In genomic region chr10:83126447-83126846, GRCm38 (mm10) we compare ENCODE assay signal across 15 mouse cellular contexts.
DNase-seq lines count a peak whose midpoint lies in the region; ATAC-seq and TF ChIP-seq lines count a peak whose summit lies in the region.
"Had no signal": no experiment of that assay in that cellular context is flagged by ENCODE, and none has a peak within 500 bp of the region (broad histone marks: within the 10 kb centered on the region; RNA-seq: fewer than 3 reads in every experiment).

No protein-coding gene starts in this region.

- H3K9ac ChIP-seq in hindbrain, embryonic 13.5 days = no peak overlapping the region
- no peak overlapping the region for H3K9ac ChIP-seq in hindbrain, embryonic 11.5 days (ENCODE audit: low read depth, low read length)
- H3K9ac ChIP-seq: midbrain, embryonic 15.5 days had no signal

- no peak overlapping the region for H3K4me3 ChIP-seq in hindbrain, embryonic 13.5 days
- no peak overlapping the region for H3K4me3 ChIP-seq in hindbrain, embryonic 11.5 days (ENCODE audit: low read depth, low read length)
- no peak overlapping the region for H3K4me3 ChIP-seq in kidney, adult 2 months (ENCODE audit: insufficient read depth, low read depth, low read length)
- H3K4me3 ChIP-seq: midbrain, embryonic 15.5 days had no signal

- H3K4me2 ChIP-seq in hindbrain, embryonic 13.5 days = no peak overlapping the region
- no peak overlapping the region for H3K4me2 ChIP-seq in hindbrain, embryonic 11.5 days (replicated peaks; ENCODE audit: low read depth, low read length)
- H3K4me2 ChIP-seq: liver, embryonic 11.5 days; midbrain, embryonic 15.5 days had no signal

- no peaks in the 10 kb centered on the region for H3K36me3 ChIP-seq in hindbrain, embryonic 13.5 days
- no peaks in the 10 kb centered on the region for H3K36me3 ChIP-seq in hindbrain, embryonic 11.5 days (ENCODE audit: control insufficient read depth, insufficient read depth, low read length)
- H3K36me3 ChIP-seq in kidney, adult 2 months (ENCODE audit: control insufficient read depth, insufficient read depth, low read length) = no peaks in the 10 kb centered on the region
- H3K36me3 ChIP-seq: midbrain, embryonic 15.5 days had no signal

- DNase-seq in hindbrain, embryonic 11.5 days (ENCODE audit: low spot score) = no peak
- peak; percentile 14 for DNase-seq in 3T3-L1 (ENCODE audit: low read depth, low spot score)
- peak; percentile 67 for DNase-seq in cerebellum, adult 11 months
- DNase-seq in kidney, adult 2 months = peak; percentile 62
- no peak for DNase-seq in spleen, adult 18-20 months
- DNase-seq in layer of hippocampus, adult 9-11 months = no peak
- no peak for DNase-seq in gastrocnemius, postnatal 25 days
- DNase-seq: heart, adult 11 months; heart, postnatal 4 days; lung, postnatal 36 days; thymus, adult 18-20 months had no signal

- TF ChIP-seq CTCF in kidney, adult 2 months (conservative IDR thresholded peaks at IDR 0.05; ENCODE audit: insufficient read depth, insufficient read length, low read depth, low read length) = no peak

- no peaks in the 10 kb centered on the region for H3K9me3 ChIP-seq in hindbrain, embryonic 13.5 days
- no peaks in the 10 kb centered on the region for H3K9me3 ChIP-seq in hindbrain, embryonic 11.5 days (ENCODE audit: control insufficient read depth, low read length)
- H3K9me3 ChIP-seq: midbrain, embryonic 15.5 days had no signal

- H3K4me1 ChIP-seq in hindbrain, embryonic 13.5 days (replicated peaks) = peaks cover 41% of the 10 kb centered on the region
- H3K4me1 ChIP-seq in hindbrain, embryonic 11.5 days (replicated peaks; ENCODE audit: control insufficient read depth, insufficient read depth, low read length) = no peaks in the 10 kb centered on the region
- peaks cover 15% of the 10 kb centered on the region for H3K4me1 ChIP-seq in kidney, adult 2 months (ENCODE audit: control insufficient read depth, insufficient read depth, low read length)

- 0 out of 2 replicates have a peak overlapping the region, but pooled peaks have one; percentile 3 for H3K27ac ChIP-seq in hindbrain, embryonic 13.5 days
- no peak overlapping the region for H3K27ac ChIP-seq in hindbrain, embryonic 11.5 days (ENCODE audit: low read depth, low read length)
- H3K27ac ChIP-seq in kidney, adult 2 months (ENCODE audit: insufficient read depth, low read depth, low read length) = no peak overlapping the region
- H3K27ac ChIP-seq: midbrain, embryonic 15.5 days had no signal

- 65% methylated on average over 9 of the region's 9 CpGs for WGBS in hindbrain, embryonic 13.5 days
- WGBS in hindbrain, embryonic 11.5 days = 57% methylated on average over 9 of the region's 9 CpGs
- 52% methylated on average over 9 of the region's 9 CpGs for WGBS in kidney, adult 2 months

- H3K27me3 ChIP-seq in hindbrain, embryonic 13.5 days = no peaks in the 10 kb centered on the region
- no peaks in the 10 kb centered on the region for H3K27me3 ChIP-seq in hindbrain, embryonic 11.5 days (ENCODE audit: control insufficient read depth, insufficient read depth, low read length)
- H3K27me3 ChIP-seq in kidney, adult 2 months (replicated peaks; ENCODE audit: control insufficient read depth, insufficient read depth, low read length) = no peaks in the 10 kb centered on the region
- H3K27me3 ChIP-seq: midbrain, embryonic 15.5 days had no signal

- TF ChIP-seq POLR2A in kidney, adult 2 months (IDR thresholded peaks at IDR 0.05; ENCODE audit: low read depth, low read length) = no peak

- ATAC-seq in hindbrain, embryonic 13.5 days (ENCODE audit: low FRiP score) = no peak
- ATAC-seq in hindbrain, embryonic 11.5 days (ENCODE audit: low FRiP score) = no peak
- ATAC-seq: forebrain, embryonic 14.5 days; midbrain, embryonic 15.5 days had no signal

Comparison
In these comparisons a context has a peak if more than half of its experiments do, and no peak if none do; other contexts are left out.
1. DNase-seq: peak in 3T3-L1 (single experiment), cerebellum, adult 11 months (single experiment) and kidney, adult 2 months (single experiment); none in hindbrain, embryonic 11.5 days (single experiment), spleen, adult 18-20 months (0 of 2), layer of hippocampus, adult 9-11 months (single experiment) and gastrocnemius, postnatal 25 days (single experiment).